Mouse (Mus musculus) E14TG2a.4 (cell line): ENCODE results near the gene Helz2.
"Not testable (repeated sequence)": the region's sequence is repeated elsewhere in the genome, so short reads cannot be mapped to it uniquely, and the experiment has no call there.

Experiments used
- CTCF ChIP-seq: conservative IDR thresholded peaks from 2 replicates; pipeline ENCODE4 v1.5.1; 2014; ENCODE audit warnings: low read length
- NANOG ChIP-seq: IDR thresholded peaks from 2 replicates; pipeline ENCODE4 v1.6.1; 2014; ENCODE audit warnings: borderline replicate concordance, low read length, mixed read lengths

- not testable (repeated sequence) for TF ChIP-seq CTCF, NANOG
Observed at GRCm38 (mm10) chr2:181287958-181288350, 46.1 kb upstream of the Helz2 start, which contains the start of gene Gmeb2.
